Mouse (Mus musculus): ENCODE measurements around the gene C8b. TPM values are rescaled to one million over a fixed set of nuclear protein-coding genes. Genes with fewer than 3 reads are reported as not detected.

Gene C8b
- polyA plus RNA-seq, 1 experiment: not detected

GRCm38 (mm10) chr4:104828939-104829338 is 62.8 kb downstream of the C8b start:
- H3K27ac ChIP-seq (ENCODE audit: insufficient read depth, low read depth, low read length): no peak overlapping the region
- no peaks in the 10 kb centered on the region for H3K4me1 ChIP-seq (ENCODE audit: control insufficient read depth, insufficient read depth, low read length)
- H3K4me3 ChIP-seq (ENCODE audit: insufficient read depth, low read length): no peak overlapping the region
- TF ChIP-seq POLR2A (IDR thresholded peaks at IDR 0.05; ENCODE audit: borderline replicate concordance, low read depth, low read length) (no peak), CTCF (IDR thresholded peaks at IDR 0.05; ENCODE audit: low read depth, low read length) (no peak)

- H3K4me3 ChIP-seq (ENCODE audit: insufficient read depth, low read length): no peak overlapping the region
- H3K4me1 ChIP-seq (ENCODE audit: control insufficient read depth, insufficient read depth, low read length): no peaks in the 10 kb centered on the region
- no peak for TF ChIP-seq CTCF (IDR thresholded peaks at IDR 0.05; ENCODE audit: low read depth, low read length)
- no peak for TF ChIP-seq POLR2A (IDR thresholded peaks at IDR 0.05; ENCODE audit: borderline replicate concordance, low read depth, low read length)
- no peak overlapping the region for H3K27ac ChIP-seq (ENCODE audit: insufficient read depth, low read depth, low read length)
Measured at GRCm38 (mm10) chr4:104835096-104835495, 69.0 kb downstream of the C8b start.

DNA sequence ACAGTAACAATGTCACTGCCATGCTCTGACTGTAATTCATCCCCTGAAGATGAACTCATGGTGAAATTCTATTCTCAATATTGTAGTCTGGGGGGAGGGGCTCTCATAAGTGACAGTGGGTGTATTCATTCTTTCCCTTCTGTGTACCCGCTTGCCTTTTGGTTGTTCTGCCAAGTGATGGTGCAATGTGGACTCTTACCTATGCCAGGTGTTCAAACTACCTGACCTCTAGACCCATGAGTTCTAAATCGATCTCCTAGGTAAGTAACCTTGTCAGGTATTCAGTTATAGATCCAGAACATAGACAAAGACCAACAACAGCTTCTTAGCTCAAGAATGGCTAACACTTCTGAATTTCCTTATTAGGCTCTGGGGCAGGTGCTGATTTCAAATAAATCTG is 72.2 kb downstream of the C8b start:
- H3K4me3 ChIP-seq (ENCODE audit: insufficient read depth, low read length): no peak overlapping the region
- no peak for TF ChIP-seq CTCF (IDR thresholded peaks at IDR 0.05; ENCODE audit: low read depth, low read length)
- no peak for TF ChIP-seq POLR2A (IDR thresholded peaks at IDR 0.05; ENCODE audit: borderline replicate concordance, low read depth, low read length)
- H3K4me1 ChIP-seq (ENCODE audit: control insufficient read depth, insufficient read depth, low read length): no peaks in the 10 kb centered on the region
- no peak overlapping the region for H3K27ac ChIP-seq (ENCODE audit: insufficient read depth, low read depth, low read length)

DNA sequence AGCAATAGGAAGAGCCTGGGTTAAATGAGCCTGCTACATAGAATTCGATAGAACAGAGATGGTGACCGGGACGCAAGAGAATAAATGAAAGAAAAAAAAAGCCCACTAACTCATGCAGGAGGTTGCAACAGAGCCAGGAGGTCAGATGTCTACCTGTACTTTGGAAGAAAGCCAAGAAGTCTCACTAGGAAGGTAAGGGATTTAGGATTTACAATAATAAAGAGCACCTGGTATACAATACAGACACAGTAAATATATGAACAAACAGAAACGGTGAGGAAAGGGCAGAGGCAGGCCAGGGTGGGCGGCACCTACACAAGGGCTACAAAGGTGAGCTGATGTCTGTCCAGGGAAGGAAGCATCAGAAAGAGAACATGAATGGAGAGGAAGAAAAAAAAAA is 76.1 kb downstream of the C8b start:
- Histone ChIP-seq H3K4me3 (ENCODE audit: insufficient read depth, low read length) (no peak overlapping the region), H3K4me1 (ENCODE audit: control insufficient read depth, insufficient read depth, low read length) (no peaks in the 10 kb centered on the region), H3K27ac (ENCODE audit: insufficient read depth, low read depth, low read length) (no peak overlapping the region)
- no peak for TF ChIP-seq POLR2A (IDR thresholded peaks at IDR 0.05; ENCODE audit: borderline replicate concordance, low read depth, low read length)
- TF ChIP-seq CTCF (IDR thresholded peaks at IDR 0.05; ENCODE audit: low read depth, low read length): no peak

DNA sequence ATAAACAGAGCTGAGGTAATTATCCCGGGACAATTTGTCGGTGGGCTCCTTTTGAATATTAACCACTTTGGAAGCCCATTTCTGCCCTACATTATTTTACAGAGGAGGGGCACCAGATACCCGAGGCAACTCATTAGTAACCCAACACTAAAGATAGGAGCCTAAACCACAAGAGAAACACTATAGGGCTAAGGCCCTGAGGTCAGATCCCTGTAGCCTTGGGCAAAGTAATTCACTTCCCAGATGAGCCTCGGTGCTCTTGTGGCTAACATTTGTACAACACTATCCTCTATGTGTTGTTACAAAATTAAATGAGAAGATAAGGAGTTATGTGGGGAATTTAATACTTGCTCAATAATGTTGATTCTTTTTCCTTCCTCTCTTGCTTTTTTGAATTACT is 77.4 kb downstream of the C8b start:
- Histone ChIP-seq H3K4me3 (ENCODE audit: insufficient read depth, low read length) (no peak overlapping the region), H3K4me1 (ENCODE audit: control insufficient read depth, insufficient read depth, low read length) (no peaks in the 10 kb centered on the region), H3K27ac (ENCODE audit: insufficient read depth, low read depth, low read length) (no peak overlapping the region)
- TF ChIP-seq CTCF (IDR thresholded peaks at IDR 0.05; ENCODE audit: low read depth, low read length) (no peak), POLR2A (IDR thresholded peaks at IDR 0.05; ENCODE audit: borderline replicate concordance, low read depth, low read length) (no peak)

Other genes starting within 250 kb of the C8b start
- not detected in 2 replicates for gene Gm17662, start 91.0 kb downstream of the C8b start, polyA plus RNA-seq (2012; ENCODE audit: insufficient read depth, insufficient read length, missing spikeins)
- not detected in 2 replicates for gene C8a, start 110.1 kb downstream of the C8b start, polyA plus RNA-seq (2012; ENCODE audit: insufficient read depth, insufficient read length, missing spikeins)
- gene Fyb2, start 147.1 kb downstream of the C8b start, polyA plus RNA-seq (2012; ENCODE audit: insufficient read depth, insufficient read length, missing spikeins): not detected in 2 replicates

All from bone marrow macrophage, adult 2 months (primary cell).